Mouse (Mus musculus) lung, postnatal 0 days (tissue): ENCODE measurements around the gene Pigq. TPM values are rescaled to one million over a fixed set of nuclear protein-coding genes. Genes with fewer than 3 reads are reported as not detected.
A peak's percentile ranks its signal among the peaks of the same experiment; 100 is the strongest.

Experiments
- ATAC-seq: fragments of 200-750 bp; cut with Nextera tagmentation; 2 replicates; pipeline ENCODE4 v1.8.0; 2017; ENCODE audit warnings: moderate library complexity
- DNase-seq: peaks from one replicate; pipeline ENCODE4 v3.0.0-alpha.2; 2016; ENCODE audit warnings: low spot score
- H3K27ac ChIP-seq: fragments of 300-500 bp; sonication (generic); 2 replicates; pipeline ENCODE4 v1.5.1; 2014; ENCODE audit warnings: antibody characterized with exemption, mild to moderate bottlenecking, low read length, mixed read lengths
- H3K27me3 ChIP-seq: fragments of 300-500 bp; sonication (generic); replicated peaks from 2 replicates; pipeline ENCODE4 v1.6.1; 2014; ENCODE audit warnings: low read length, mixed read lengths; ENCODE audit not compliant: insufficient read depth
- H3K36me3 ChIP-seq: fragments of 300-500 bp; sonication (generic); 2 replicates; pipeline ENCODE4 v1.6.1; 2014; ENCODE audit warnings: low read length, mixed read lengths; ENCODE audit not compliant: insufficient read depth
- H3K4me1 ChIP-seq: fragments of 300-500 bp; sonication (generic); 2 replicates; pipeline ENCODE4 v1.6.1; 2014; ENCODE audit warnings: antibody characterized with exemption, low read depth, low read length, mixed read lengths; ENCODE audit not compliant: insufficient read depth
- H3K4me2 ChIP-seq: fragments of 300-500 bp; sonication (generic); replicated peaks from 2 replicates; pipeline ENCODE4 v1.6.1; 2014; ENCODE audit warnings: low read depth, mild to moderate bottlenecking, low read length, moderate library complexity, mixed read lengths
- H3K4me3 ChIP-seq: fragments of 300-500 bp; sonication (generic); 2 replicates; pipeline ENCODE4 v1.5.1; 2014; ENCODE audit warnings: low read depth, low read length
- H3K9ac ChIP-seq: fragments of 300-500 bp; sonication (generic); replicated peaks from 2 replicates; pipeline ENCODE4 v1.6.1; 2014; ENCODE audit warnings: low read depth, mild to moderate bottlenecking
- H3K9me3 ChIP-seq: fragments of 300-500 bp; sonication (generic); 2 replicates; pipeline ENCODE4 v1.6.1; 2016; ENCODE audit warnings: low read length, mixed read lengths
- CTCF ChIP-seq: IDR thresholded peaks from 2 replicates; pipeline ENCODE4 v1.5.1; 2016; ENCODE audit warnings: antibody characterized with exemption, mild to moderate bottlenecking
- EP300 ChIP-seq: IDR thresholded peaks from 2 replicates; pipeline ENCODE4 v1.6.1; 2016; ENCODE audit warnings: antibody characterized with exemption, mild to moderate bottlenecking, control low read depth
- WGBS: fragments of 180-500 bp; shearing (Covaris S2); extraction: QIAGEN DNeasy Blood & Tissue Kit; methylation state at CpG from one replicate; pipeline ENCODE4 v1.1.7; 2014; 5-methylcytosine and 5-hydroxymethylcytosine counted together
- polyA plus RNA-seq: library from polyadenylated mRNA; unstranded; fragments of >200 nt; fragmentation: Nextera tagmentation; extraction: Ambion mirVana; gene quantifications from 2 replicates; pipeline ENCODE4 v1.2.1, GENCODE M21; 2015

Gene Pigq
- polyA plus RNA-seq, 1 experiment from 2014 or later: 36.9 TPM

GRCm38 (mm10) chr17:25970954-25971707 is 26.4 kb upstream of the Pigq start:
- DNase-seq (no peak), ATAC-seq (no peak)
- TF ChIP-seq CTCF: no peak
- TF ChIP-seq EP300: no peak
- Histone ChIP-seq H3K4me1 (0 out of 2 replicates have a peak, but pooled peaks cover 7% of the 10 kb centered on the region), H3K9ac (no peak overlapping the region), H3K9me3 (no peaks in the 10 kb centered on the region), H3K36me3 (no peaks in the 10 kb centered on the region), H3K27me3 (no peaks in the 10 kb centered on the region), H3K4me2 (no peak overlapping the region), H3K4me3 (no peak overlapping the region), H3K27ac (no peak overlapping the region)
- 80% methylated on average over 4 of the region's 4 CpGs for WGBS

- Histone ChIP-seq H3K27ac (no peak overlapping the region), H3K36me3 (no peaks in the 10 kb centered on the region), H3K4me3 (no peak overlapping the region), H3K4me1 (0 out of 2 replicates have a peak, but pooled peaks cover 7% of the 10 kb centered on the region), H3K27me3 (no peaks in the 10 kb centered on the region), H3K9me3 (no peaks in the 10 kb centered on the region), H3K4me2 (no peak overlapping the region), H3K9ac (no peak overlapping the region)
- TF ChIP-seq CTCF (peak; percentile 44), EP300 (no peak)
- DNase-seq: no peak
- no peak for ATAC-seq
- WGBS: 88% methylated on average over 9 of the region's 9 CpGs
These were observed 25.7 kb upstream of the Pigq start for GRCm38 (mm10) chr17:25970448-25970847.

GRCm38 (mm10) chr17:25968176-25968575 is 23.4 kb upstream of the Pigq start:
- TF ChIP-seq EP300: no peak
- no peak for TF ChIP-seq CTCF
- no peak overlapping the region for H3K4me3 ChIP-seq
- 58% methylated on average over 1 of the region's 1 CpGs for WGBS
- DNase-seq (peak; percentile 82), ATAC-seq (peak; percentile 87)
- no peaks in the 10 kb centered on the region for H3K9me3 ChIP-seq
- no peak overlapping the region for H3K9ac ChIP-seq
- 0 out of 2 replicates have a peak, but pooled peaks cover 7% of the 10 kb centered on the region for H3K4me1 ChIP-seq
- 0 out of 2 replicates have a peak overlapping the region, but pooled peaks have one; percentile 34 for H3K27ac ChIP-seq
- no peaks in the 10 kb centered on the region for H3K27me3 ChIP-seq
- no peak overlapping the region for H3K4me2 ChIP-seq
- H3K36me3 ChIP-seq: no peaks in the 10 kb centered on the region

DNA sequence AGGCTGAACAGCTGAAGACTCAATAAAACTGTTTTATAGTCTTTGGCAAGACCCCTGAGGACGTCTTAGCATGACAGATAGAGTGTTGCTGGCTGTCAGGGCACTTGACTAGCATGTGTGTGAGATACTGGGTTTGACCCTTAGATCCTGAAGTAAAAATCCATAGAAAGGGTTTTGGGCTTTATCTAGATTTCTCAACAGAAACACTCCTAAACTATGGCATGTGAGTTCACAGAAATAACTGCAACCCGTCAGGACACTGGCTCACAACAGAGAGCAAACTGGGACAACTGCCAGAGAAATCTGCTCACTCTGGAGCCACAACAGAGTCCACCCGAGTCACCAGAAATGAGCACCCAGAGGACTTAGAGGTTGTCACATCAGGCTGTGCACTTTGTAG is 22.9 kb upstream of the Pigq start:
- ATAC-seq (peak; percentile 55), DNase-seq (peak; percentile 71)
- no peaks in the 10 kb centered on the region; the same call in 1 of the 2 replicates for H3K36me3 ChIP-seq
- peak overlapping the region; percentile 34; the same call in 1 of the 2 replicates for H3K27ac ChIP-seq
- H3K4me3 ChIP-seq: no peak overlapping the region
- no peak for TF ChIP-seq CTCF
- TF ChIP-seq EP300: no peak
- no peaks in the 10 kb centered on the region for H3K27me3 ChIP-seq
- H3K9me3 ChIP-seq: no peaks in the 10 kb centered on the region
- H3K4me2 ChIP-seq: no peak overlapping the region
- no peak overlapping the region for H3K9ac ChIP-seq
- H3K4me1 ChIP-seq: 0 out of 2 replicates have a peak, but pooled peaks cover 7% of the 10 kb centered on the region
- 17% methylated on average over 3 of the region's 3 CpGs for WGBS

DNA sequence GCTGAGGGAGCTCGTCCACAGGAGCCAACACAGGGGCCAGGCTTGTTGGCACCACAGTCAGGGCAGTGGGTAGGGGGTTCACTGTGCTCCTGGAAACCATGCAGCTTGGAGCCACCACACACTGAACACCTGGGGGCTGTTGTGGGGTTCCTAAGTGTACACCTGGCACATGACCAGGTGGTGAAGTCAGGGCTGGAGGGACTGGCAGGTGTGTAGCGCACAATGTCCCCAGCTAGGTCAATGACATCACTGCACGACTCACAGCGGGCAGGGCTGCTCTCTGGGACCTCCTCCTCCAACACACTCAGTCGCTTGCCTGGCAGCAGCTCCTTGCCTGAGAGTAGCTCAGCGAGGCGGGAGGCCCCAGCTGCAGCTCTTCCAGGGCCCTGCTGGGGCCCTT is 19.5 kb upstream of the Pigq start:
- Histone ChIP-seq H3K36me3 (no peaks in the 10 kb centered on the region; the same call in 1 of the 2 replicates), H3K4me2 (no peak overlapping the region), H3K9ac (no peak overlapping the region), H3K27ac (no peak overlapping the region), H3K27me3 (no peaks in the 10 kb centered on the region), H3K9me3 (no peaks in the 10 kb centered on the region), H3K4me3 (no peak overlapping the region), H3K4me1 (0 out of 2 replicates have a peak, but pooled peaks cover 7% of the 10 kb centered on the region)
- TF ChIP-seq CTCF (no peak), EP300 (no peak)
- ATAC-seq (peak; percentile 25; the same call in 1 of the 2 replicates), DNase-seq (peak; percentile 9)
- 76% methylated on average over 7 of the region's 7 CpGs for WGBS

- Histone ChIP-seq H3K9me3 (no peaks in the 10 kb centered on the region), H3K4me1 (0 out of 2 replicates have a peak, but pooled peaks cover 2% of the 10 kb centered on the region), H3K27me3 (no peaks in the 10 kb centered on the region), H3K9ac (no peak overlapping the region), H3K36me3 (no peaks in the 10 kb centered on the region; the same call in 1 of the 2 replicates), H3K4me2 (no peak overlapping the region), H3K27ac (no peak overlapping the region), H3K4me3 (no peak overlapping the region)
- no peak for ATAC-seq
- TF ChIP-seq CTCF (no peak), EP300 (no peak)
- DNase-seq: no peak
- 97% methylated on average over 7 of the region's 7 CpGs for WGBS
These were observed 17.7 kb upstream of the Pigq start for GRCm38 (mm10) chr17:25962413-25962905.
